Mouse (Mus musculus) cerebral cortex, adult 2 months (tissue): ENCODE measurements around the gene Spn.

Source experiments
- WGBS: fragments of 180-500 bp; shearing (Covaris S2); methylation state at CpG from one replicate; pipeline ENCODE4 v1.1.7; 2018; 5-methylcytosine and 5-hydroxymethylcytosine counted together

Spn gene

DNA sequence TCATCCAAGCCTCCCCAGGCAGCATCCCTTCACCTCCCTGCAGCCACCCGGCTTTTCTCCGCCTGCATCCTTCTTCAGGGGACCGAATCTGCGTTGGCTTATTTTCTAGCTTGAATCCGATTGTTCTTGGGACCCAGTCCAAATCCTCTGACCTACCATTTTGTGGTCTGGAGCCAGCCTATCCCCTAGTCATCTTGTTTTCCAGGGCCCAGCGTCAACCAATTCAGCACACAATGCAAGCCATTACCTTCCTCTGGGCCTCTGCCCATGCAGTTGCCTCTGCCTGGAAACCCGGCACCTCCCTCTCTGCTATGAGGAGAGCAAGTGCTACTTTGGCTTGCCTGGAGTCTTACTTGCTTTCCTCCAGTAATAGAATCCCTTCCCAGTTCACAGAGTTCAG is 32.1 kb downstream of the Spn start:
- WGBS: 69% methylated on average over 7 of the region's 7 CpGs

GRCm38 (mm10) chr7:127104560-127105332 is 32.9 kb downstream of the Spn start:
- WGBS: 15% methylated on average over 17 of the region's 17 CpGs

DNA sequence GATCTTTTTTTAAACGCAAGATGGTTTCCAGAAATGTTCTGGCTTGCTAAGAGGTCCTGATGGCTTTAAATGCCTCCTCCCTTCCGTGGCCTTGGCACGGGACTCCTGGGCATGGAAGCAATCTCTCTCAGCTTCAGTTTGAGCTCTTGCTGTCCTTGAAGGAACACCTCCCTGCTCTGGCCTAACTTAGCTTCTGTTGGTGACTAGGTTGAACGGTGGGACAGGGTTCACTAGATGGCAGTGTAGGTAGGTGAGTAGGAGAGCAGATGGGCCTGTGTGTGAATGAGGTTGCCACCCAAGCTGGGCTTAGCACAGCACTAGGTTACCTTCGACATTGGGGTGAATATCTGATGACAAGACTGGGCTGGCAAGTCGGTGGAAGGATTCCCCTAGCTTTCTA is 33.7 kb downstream of the Spn start:
- WGBS: 59% methylated on average over 6 of the region's 6 CpGs

DNA sequence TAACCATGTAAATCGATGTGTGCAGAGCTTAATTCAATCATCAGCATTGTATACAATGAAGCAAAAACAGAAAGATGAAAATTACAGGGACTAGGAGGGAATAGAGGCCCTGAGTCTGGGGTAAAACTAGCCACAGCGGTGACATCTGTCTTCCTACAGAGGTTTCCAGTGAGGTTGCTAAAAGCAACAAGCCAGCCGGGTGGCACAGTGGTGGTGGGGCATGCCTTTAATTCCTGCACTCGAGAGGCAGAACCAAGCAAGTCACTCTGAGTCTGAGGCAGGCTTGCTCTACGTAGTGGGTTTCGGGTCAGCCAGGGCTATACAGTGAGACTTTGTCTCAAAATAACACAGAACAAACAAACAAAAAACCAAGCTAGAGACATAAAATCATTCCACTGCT is 35.5 kb downstream of the Spn start:
- WGBS: 85% methylated on average over 6 of the region's 6 CpGs

GRCm38 (mm10) chr7:127101451-127102016 is 36.1 kb downstream of the Spn start:
- 50% methylated on average over 2 of the region's 2 CpGs for WGBS

DNA sequence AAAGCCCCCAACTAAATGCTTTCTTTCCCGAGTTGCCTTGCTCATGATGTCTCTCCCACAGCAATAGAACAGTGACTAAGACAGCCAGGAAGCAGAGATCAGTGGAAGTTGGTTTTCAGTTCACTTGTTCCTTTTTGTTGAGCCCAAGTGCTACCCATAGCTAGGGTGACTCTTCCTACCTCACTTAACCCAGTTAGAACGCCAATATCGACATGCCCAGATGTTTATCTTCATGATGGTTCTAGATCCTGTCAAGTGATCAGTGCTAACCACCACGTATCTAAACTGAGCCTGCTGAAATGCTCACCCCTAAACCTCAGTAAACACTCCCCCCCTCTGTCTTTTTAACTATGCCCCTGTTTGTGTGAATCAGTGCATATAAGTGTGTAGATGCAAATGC is 38.1 kb downstream of the Spn start:
- 91% methylated on average over 4 of the region's 4 CpGs for WGBS

- WGBS: 92% methylated on average over 4 of the region's 4 CpGs
Observed at GRCm38 (mm10) chr7:127098950-127099349, 38.7 kb downstream of the Spn start.

GRCm38 (mm10) chr7:127098521-127098920 is 39.1 kb downstream of the Spn start:
- 88% methylated on average over 5 of the region's 5 CpGs for WGBS

DNA sequence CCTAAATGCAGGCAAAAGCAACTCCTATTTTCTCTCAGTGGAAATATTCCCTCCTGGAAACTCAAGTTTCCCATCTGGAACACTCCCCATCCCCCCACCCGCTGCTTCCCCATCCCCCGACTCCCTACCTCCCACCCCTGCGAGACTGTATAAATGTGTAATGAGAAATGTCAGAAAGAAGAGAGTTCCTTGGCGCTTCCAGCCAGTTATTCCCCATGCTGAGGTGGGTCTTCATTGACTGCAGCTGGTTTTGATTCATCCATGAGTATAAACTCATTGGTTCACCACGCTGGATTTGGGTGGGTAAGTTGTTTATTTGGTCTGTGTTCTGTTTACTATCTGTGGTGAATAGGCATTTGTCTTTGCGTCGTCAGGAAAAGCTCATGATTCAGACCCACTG is 41.2 kb downstream of the Spn start:
- 60% methylated on average over 7 of the region's 7 CpGs for WGBS

DNA sequence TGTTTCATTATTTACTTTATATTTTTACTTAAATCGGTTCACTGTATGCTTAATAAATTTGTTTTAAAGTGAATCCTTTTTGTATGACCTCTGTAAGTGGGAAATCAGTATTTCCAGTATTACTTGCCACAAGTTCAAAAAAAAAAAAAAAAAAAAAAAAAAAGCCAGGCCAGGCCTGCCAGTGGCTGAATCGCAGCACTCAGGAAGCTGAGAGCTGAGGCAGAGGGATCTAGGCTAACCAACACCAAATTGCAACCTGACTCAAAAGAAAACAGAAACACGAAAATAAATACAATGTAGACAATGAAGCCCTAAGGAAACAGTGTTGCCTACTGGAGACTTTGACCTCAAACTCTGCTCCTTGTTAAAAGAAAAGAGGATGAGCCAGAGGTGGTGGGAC is 43.7 kb downstream of the Spn start:
- 82% methylated on average over 3 of the region's 3 CpGs for WGBS

DNA sequence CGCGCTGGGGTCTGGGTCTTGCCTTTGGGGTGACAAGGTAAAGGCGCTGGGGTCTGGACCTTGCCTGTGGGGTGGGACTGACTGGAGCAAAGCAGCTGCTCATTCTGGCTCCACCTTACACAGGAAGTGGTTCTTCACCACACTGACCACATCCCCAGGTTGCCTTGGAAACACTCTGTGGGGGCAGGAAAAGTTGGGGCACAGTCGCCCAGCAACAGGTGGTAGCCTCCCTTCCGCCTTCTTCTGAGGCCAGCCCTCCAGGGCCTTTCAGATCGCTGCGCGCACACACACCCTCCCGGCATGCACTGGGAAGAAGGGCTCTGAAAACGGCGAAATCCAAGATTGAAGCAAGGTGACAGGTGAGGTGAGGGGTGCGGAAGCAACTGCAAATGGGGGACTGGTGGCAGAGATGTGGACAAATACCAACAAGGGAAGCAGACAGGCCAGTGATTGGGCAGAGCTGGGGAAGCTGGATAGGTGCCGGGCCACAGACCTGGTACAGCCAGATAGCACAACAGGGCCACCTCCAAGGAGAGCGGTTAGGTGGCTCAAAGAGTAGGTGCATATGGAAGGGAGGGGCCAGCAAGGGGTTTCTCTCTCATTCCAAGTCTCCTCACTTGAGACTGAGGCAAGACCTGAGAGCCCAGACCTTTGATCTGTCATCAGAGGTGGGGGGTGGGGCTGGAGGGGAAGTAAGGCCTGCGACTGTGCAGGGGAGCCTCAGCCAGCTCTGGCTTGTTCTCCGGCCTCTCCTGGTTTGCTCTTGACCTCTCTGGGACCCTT is 46.3 kb downstream of the Spn start, which contains the start of gene AI467606:
TSS of gene AI467606 (plus strand) at position 246 of the 783 bp plus-strand sequence.
- WGBS: 73% methylated on average over 16 of the region's 16 CpGs

- WGBS: 92% methylated on average over 20 of the region's 20 CpGs
Observed at GRCm38 (mm10) chr7:127090154-127091113, 47.2 kb downstream of the Spn start.

DNA sequence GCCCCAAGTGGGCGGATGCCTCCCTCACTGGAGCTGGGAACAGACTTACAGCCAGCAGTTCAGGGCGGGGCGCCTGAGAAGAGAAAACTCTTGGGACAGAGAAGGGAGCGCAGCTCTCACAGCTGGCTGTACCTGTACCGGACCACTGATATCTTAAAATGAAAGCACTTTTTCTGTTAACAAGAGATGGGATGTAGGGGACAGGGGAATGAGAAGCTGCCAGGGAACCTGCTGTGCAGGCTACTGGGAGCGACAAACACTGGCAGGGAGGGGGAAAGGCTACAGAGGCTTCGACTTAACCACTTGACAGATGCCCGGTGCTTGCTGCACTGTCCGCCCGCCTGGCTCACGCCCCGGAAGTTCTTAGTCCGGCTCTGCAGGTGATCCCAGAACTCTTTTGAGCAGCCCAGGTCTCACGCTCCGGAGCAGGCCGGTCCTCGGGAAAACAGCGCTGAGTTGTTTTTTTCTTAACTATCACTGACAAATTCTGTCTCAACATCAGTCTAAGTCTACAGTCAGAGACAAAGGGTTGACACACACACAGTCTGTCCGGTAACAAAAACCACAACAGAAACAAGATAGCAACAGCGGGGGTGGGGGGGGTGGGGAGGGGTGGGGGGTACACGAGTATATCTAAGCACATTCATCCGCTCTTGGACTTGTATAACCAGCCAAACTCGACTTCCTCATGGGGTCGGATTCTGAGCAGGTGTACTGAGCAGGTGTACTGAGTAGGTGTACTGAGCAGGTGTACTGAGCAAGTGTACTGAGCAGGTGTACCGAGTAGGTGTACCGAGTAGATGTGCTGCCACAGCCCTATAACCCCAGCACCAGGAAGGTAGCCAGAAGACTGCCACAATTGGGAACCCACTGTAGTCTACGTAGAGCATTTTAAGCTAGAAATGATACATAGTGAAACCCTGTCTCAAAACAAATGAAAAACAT is 48.5 kb downstream of the Spn start:
- WGBS: 36% methylated on average over 27 of the region's 27 CpGs

DNA sequence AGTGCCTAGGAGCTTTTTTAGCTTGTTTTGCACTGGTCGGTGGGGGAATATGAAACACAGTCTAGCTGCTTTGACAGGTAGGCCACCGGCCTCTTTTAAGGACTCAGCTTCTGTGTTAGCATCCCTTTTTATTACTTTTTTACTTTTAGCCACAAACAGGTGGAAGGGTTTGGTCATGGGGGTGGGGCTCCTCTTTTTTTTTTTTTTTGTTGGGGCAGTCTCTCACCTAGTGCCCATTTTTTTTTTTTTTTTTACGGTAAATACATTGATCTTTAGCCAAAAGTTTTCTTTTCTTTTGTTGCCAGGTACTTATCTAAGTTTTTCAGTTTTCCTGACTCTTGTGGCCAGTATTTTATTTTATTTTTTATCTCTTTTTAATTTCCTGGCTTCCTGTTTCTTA is 49.5 kb downstream of the Spn start:
- WGBS: 85% methylated on average over 3 of the region's 3 CpGs

- WGBS: 77% methylated on average over 6 of the region's 6 CpGs
Observed at GRCm38 (mm10) chr7:127087278-127088010, 50.2 kb downstream of the Spn start, which contains the start of gene Zg16. Zg16 (minus strand) TSS chr7:127087328.

- 93% methylated on average over 6 of the region's 6 CpGs for WGBS
Observed at GRCm38 (mm10) chr7:127085751-127086150, 51.9 kb downstream of the Spn start.

DNA sequence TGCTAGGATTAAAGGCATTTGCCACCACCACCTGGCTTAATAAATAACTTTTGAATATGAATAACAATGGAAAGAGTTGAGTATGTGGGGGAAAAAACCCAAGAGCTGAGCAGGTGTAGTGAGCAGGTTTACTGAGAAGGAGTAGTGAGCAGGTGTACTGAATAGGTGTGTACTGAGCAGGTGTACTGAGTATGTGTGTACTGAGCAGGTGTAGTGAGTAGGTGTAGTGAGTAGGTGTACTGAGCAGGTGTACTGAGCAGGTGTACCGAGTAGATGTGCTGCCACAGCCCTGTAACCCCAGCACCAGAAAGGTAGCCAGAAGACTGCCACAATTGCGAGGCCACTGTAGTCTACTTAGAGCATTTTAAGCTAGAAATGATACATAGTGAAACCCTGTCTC is 52.8 kb downstream of the Spn start:
- 89% methylated on average over 2 of the region's 2 CpGs for WGBS

DNA sequence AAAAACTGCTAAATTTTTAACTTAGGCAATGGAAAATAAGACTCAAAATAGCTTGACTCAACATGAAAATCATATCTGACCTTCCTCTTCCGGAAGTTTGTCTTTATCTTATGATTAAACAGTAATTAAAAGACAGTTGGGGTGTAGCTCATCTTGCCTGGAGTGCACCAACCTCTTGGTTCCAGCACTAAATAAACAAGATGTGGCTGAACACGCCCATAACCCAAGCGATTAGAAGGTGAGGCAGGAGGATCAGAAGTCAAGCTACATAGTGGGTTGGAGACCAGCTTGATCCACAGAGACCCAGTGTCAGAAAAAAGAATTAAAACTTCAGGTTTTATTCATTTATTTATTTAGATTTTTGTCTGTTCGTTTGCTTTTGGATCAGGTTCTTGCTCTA is 53.9 kb downstream of the Spn start:
- 91% methylated on average over 4 of the region's 4 CpGs for WGBS

DNA sequence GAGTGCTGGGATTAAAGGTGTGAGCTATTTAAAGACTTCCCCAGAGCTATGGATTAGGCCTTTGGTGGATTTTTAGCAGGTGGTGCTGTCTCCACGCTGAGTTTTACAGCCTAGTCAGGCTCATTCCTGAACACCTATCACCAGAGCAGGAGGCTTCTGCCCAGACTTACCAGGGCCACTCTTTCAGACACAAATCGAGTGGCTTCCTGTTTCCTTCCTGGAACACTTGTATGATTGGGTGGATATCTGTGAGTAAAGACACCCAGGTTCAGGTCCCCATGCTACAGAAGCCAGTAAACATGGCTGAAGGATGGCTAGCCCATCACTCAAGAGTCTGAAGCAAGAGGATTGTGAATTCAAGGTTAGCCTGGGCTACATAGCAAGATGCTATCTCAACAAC is 54.6 kb downstream of the Spn start:
- WGBS: 77% methylated on average over 2 of the region's 2 CpGs

- 81% methylated on average over 8 of the region's 8 CpGs for WGBS
Observed at GRCm38 (mm10) chr7:127082271-127082670, 55.4 kb downstream of the Spn start.
